Mouse (Mus musculus) stomach, embryonic 16.5 days (tissue): ENCODE results near the gene Pld6. TPM values are rescaled to one million over a fixed set of nuclear protein-coding genes. Genes with fewer than 3 reads are reported as not detected.

Experiments
- ATAC-seq: fragments of 200-750 bp; cut with Nextera tagmentation; 2 replicates; pipeline ENCODE4 v1.8.0; 2017; ENCODE audit warnings: moderate number of reproducible peaks, moderate TSS enrichment; ENCODE audit not compliant: insufficient read depth, low FRiP score
- H3K27ac ChIP-seq: fragments of 300-500 bp; sonication (generic); 2 replicates; pipeline ENCODE4 v1.5.1; 2014; ENCODE audit warnings: low read length
- H3K27me3 ChIP-seq: fragments of 300-500 bp; sonication (generic); 2 replicates; pipeline ENCODE4 v1.6.1; 2014; ENCODE audit warnings: low read length, control low read depth, mixed read lengths; ENCODE audit not compliant: control insufficient read depth, insufficient read depth
- H3K36me3 ChIP-seq: fragments of 300-500 bp; sonication (generic); 2 replicates; pipeline ENCODE4 v1.6.1; 2014; ENCODE audit warnings: low read length; ENCODE audit not compliant: control insufficient read depth, insufficient read depth
- H3K4me1 ChIP-seq: fragments of 300-500 bp; sonication (generic); 2 replicates; pipeline ENCODE4 v1.6.1; 2014; ENCODE audit warnings: low read length, control low read depth, mixed read lengths; ENCODE audit not compliant: control insufficient read depth, insufficient read depth
- H3K4me2 ChIP-seq: fragments of 300-500 bp; sonication (generic); 2 replicates; pipeline ENCODE4 v1.6.1; 2014; ENCODE audit warnings: low read depth, low read length, mixed read lengths
- H3K4me3 ChIP-seq: fragments of 300-500 bp; sonication (generic); replicated peaks from 2 replicates; pipeline ENCODE4 v1.5.1; 2014; ENCODE audit warnings: mild to moderate bottlenecking, low read length
- H3K9ac ChIP-seq: fragments of 300-500 bp; sonication (generic); 2 replicates; pipeline ENCODE4 v1.6.1; 2014; ENCODE audit warnings: low read length
- H3K9me3 ChIP-seq: fragments of 300-500 bp; sonication (generic); replicated peaks from 2 replicates; pipeline ENCODE4 v1.6.1; 2016; ENCODE audit warnings: low read length, control low read depth; ENCODE audit not compliant: control insufficient read depth
- WGBS: fragments of 180-500 bp; shearing (Covaris S2); extraction: QIAGEN DNeasy Blood & Tissue Kit; methylation state at CpG from one replicate; pipeline ENCODE4 v1.1.7; 2014; 5-methylcytosine and 5-hydroxymethylcytosine counted together
- polyA plus RNA-seq: library from polyadenylated mRNA; unstranded; fragments of >200 nt; fragmentation: Nextera tagmentation; extraction: Ambion mirVana; gene quantifications from 2 replicates; pipeline ENCODE4 v1.2.1, GENCODE M21; 2015

Pld6 gene
- polyA plus RNA-seq, 1 experiment from 2014 or later, result 6.0 TPM

- Histone ChIP-seq H3K4me3 (peak within 1 kb of the TSS; percentile 76), H3K36me3 (0 out of 2 replicates have a peak, but pooled peaks cover under 1% of the 10 kb centered on the region), H3K9ac (peak within 1 kb of the TSS; percentile 98), H3K27ac (peak within 1 kb of the TSS; percentile 97), H3K9me3 (no peaks in the 10 kb centered on the region), H3K4me2 (peak within 1 kb of the TSS; percentile 78), H3K27me3 (no peaks in the 10 kb centered on the region), H3K4me1 (peaks cover 14% of the 10 kb centered on the region)
- WGBS, result under 1% methylated on average over 52 of the region's 52 CpGs
- peak; percentile 94 for ATAC-seq
Measured at GRCm38 (mm10) chr11:59809670-59810474, 22.4 kb upstream of the Pld6 start, which contains the start of gene Flcn. TSS of gene Flcn (minus strand) at chr11:59810016.

DNA sequence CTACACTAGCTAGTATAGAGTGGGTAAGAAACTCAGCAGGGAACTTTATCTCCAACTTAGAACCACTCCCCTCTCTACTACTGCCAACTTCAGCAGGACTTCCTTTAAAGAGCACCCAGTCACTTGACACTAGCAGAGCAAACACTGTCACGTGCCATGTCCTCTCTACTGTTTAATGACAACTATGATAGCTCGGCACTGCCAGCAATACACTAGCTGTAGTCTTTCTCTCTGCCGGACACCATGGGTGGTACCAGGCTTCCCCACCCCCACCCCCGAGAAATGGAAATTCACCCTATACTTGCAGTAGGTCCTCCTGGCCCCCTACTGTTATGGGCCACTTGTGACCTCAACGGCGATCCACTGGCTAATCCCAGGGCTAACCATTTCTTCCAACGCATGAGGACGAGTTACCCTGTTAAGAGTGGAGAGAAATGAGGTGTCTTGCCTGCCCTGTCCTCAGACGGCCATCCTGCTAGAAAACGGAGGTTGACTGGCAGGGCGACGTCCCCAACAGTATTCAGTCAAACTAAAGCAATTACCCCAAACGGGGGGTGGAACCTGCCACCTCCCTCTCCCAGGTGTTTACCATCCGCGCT, 21.7 kb upstream of the Pld6 start:
- peak overlapping the region; percentile 76 for H3K4me3 ChIP-seq

GRCm38 (mm10) chr11:59808170-59808960, 20.9 kb upstream of the Pld6 start:
- H3K4me2 ChIP-seq, result peak overlapping the region; percentile 78
- 65% methylated on average over 14 of the region's 14 CpGs for WGBS
- H3K36me3 ChIP-seq, result peaks cover 6% of the 10 kb centered on the region; the same call in 1 of the 2 replicates
- peak overlapping the region; percentile 76 for H3K4me3 ChIP-seq
- peaks cover 14% of the 10 kb centered on the region for H3K4me1 ChIP-seq
- H3K27ac ChIP-seq, result peak overlapping the region; percentile 35
- peak overlapping the region; percentile 98 for H3K9ac ChIP-seq
- no peak for ATAC-seq
- H3K9me3 ChIP-seq, result no peaks in the 10 kb centered on the region
- no peaks in the 10 kb centered on the region for H3K27me3 ChIP-seq

More for the DNA sequence above, 21.7 kb upstream of the Pld6 start:
- H3K4me1 ChIP-seq, result peaks cover 14% of the 10 kb centered on the region
- H3K9me3 ChIP-seq, result no peaks in the 10 kb centered on the region
- no peaks in the 10 kb centered on the region for H3K27me3 ChIP-seq
- peak; percentile 35 for ATAC-seq
- peak overlapping the region; percentile 98 for H3K9ac ChIP-seq
- peak overlapping the region; percentile 97 for H3K27ac ChIP-seq
- H3K36me3 ChIP-seq, result peaks cover 6% of the 10 kb centered on the region; the same call in 1 of the 2 replicates
- WGBS, result under 1% methylated on average over 15 of the region's 15 CpGs
- peak overlapping the region; percentile 78 for H3K4me2 ChIP-seq

- 88% methylated on average over 2 of the region's 2 CpGs for WGBS
- Histone ChIP-seq H3K27me3 (no peaks in the 10 kb centered on the region), H3K36me3 (peaks cover 26% of the 10 kb centered on the region), H3K9me3 (no peaks in the 10 kb centered on the region), H3K4me1 (peaks cover 7% of the 10 kb centered on the region), H3K9ac (no peak overlapping the region), H3K27ac (no peak overlapping the region), H3K4me3 (no peak overlapping the region), H3K4me2 (no peak overlapping the region)
- ATAC-seq, result no peak
Measured at GRCm38 (mm10) chr11:59805656-59806055, 18.2 kb upstream of the Pld6 start.

DNA sequence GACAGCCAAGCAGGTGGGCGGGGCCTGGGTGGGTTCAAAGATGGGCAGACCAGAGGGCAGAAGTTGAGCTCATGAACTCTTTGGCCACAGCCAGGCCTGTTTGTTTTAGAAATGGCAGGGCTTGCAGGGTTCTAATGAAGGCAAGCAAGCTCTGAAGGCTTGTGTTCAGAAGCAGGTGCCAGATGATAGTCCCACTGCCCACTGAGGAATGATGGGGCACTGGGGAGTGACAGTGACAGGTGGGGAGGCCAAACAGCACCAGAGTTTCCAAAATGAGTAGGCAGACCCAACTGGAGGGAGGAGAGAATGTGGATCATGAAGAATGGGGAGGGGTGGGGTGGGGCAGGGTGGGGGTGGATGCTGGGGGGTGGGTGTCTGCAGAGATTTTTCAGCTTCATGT, 17.8 kb upstream of the Pld6 start:
- Histone ChIP-seq H3K4me3 (no peak overlapping the region), H3K27me3 (no peaks in the 10 kb centered on the region), H3K4me1 (peaks cover 7% of the 10 kb centered on the region), H3K36me3 (peaks cover 30% of the 10 kb centered on the region), H3K27ac (no peak overlapping the region), H3K9ac (no peak overlapping the region), H3K4me2 (no peak overlapping the region), H3K9me3 (no peaks in the 10 kb centered on the region)
- ATAC-seq, result no peak
- WGBS, result 94% methylated on average over 1 of the region's 1 CpGs

DNA sequence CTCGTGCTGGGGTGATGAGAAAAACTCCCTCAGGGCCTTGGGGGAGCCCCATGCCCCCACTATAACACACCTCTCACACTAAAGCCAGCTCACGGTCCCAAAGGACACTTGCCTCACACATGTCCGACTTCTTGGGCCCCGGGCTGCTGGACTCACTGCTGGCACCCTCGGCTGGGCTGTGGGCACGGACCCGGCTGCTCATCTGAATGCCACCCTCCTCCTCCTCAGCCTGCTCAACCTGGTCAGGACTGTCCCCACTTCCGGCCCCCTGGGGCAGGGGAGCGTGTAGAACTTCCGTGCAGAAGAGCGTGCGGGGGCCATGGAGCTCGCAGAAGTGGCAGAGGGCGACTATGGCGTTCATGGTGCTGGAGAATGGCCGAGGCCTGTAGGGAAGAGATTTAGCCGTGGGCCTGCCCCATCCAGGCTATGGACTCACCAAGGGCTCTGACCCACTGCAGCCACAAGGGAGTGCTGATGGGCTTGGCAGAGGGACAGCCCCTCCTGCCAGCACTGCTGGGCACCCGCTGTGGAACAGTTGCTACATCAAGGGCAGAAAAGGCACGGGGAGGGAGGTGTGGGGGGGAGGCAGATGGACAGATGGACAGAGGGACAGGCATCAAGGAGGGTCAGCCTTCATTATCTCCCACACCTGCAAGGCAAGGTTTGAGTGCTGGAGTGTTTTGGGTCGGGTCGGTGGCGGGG, 17.1 kb upstream of the Pld6 start:
- Histone ChIP-seq H3K4me1 (peaks cover 7% of the 10 kb centered on the region), H3K4me2 (no peak overlapping the region), H3K9ac (no peak overlapping the region), H3K4me3 (no peak overlapping the region), H3K27me3 (no peaks in the 10 kb centered on the region), H3K27ac (no peak overlapping the region), H3K9me3 (no peaks in the 10 kb centered on the region), H3K36me3 (peaks cover 35% of the 10 kb centered on the region)
- ATAC-seq, result no peak
- 92% methylated on average over 22 of the region's 22 CpGs for WGBS

DNA sequence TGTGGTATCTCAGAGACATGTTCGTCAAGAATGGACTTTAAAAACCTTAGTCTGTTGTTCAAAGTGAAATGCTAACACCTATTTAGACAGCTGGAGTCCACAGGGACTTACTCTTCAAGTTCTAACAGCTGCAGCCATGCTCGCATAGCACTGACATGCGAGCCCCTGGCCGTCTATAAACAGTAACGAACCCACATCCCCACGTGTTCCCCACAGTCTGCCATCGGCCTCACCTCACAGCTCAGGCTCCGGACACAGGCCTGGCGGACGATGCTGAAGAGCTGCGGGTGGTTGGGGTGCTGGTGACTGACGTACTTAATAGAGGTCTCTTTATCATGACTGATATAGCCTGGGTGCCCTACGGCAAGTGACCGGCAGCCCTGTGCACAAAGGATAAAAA, 16.1 kb upstream of the Pld6 start:
- Histone ChIP-seq H3K36me3 (peaks cover 38% of the 10 kb centered on the region), H3K27ac (no peak overlapping the region), H3K4me2 (no peak overlapping the region), H3K9ac (no peak overlapping the region), H3K27me3 (no peaks in the 10 kb centered on the region), H3K4me1 (peaks cover 2% of the 10 kb centered on the region), H3K9me3 (no peaks in the 10 kb centered on the region), H3K4me3 (no peak overlapping the region)
- 90% methylated on average over 14 of the region's 14 CpGs for WGBS
- ATAC-seq, result no peak

DNA sequence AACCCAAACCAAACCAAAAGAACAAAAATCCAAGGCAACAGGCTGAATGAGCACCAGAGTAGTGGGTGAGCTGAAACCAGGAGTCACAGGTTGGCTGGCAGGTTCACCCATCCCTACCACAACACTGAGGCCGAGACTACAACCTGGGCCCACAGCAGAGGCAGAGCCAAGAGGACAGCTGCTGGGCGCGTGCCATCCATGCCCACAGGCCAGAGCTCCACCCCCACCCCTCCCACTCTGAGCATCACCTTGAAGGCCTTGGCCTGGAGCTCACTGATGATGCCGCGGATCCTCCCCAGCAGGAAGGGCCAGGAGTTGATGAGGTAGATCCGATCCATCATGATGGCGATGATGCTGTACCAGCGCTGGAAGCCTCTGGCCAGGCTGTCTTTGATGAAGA, 14.4 kb upstream of the Pld6 start:
- H3K4me3 ChIP-seq, result no peak overlapping the region
- 93% methylated on average over 8 of the region's 8 CpGs for WGBS
- no peak overlapping the region for H3K4me2 ChIP-seq
- H3K4me1 ChIP-seq, result no peaks in the 10 kb centered on the region
- peaks cover 50% of the 10 kb centered on the region for H3K36me3 ChIP-seq
- no peaks in the 10 kb centered on the region for H3K9me3 ChIP-seq
- H3K27me3 ChIP-seq, result no peaks in the 10 kb centered on the region
- no peak for ATAC-seq
- no peak overlapping the region for H3K9ac ChIP-seq
- H3K27ac ChIP-seq, result no peak overlapping the region
